Mouse (Mus musculus): Measurements from ENCODE around the gene Egfl6.

DNA sequence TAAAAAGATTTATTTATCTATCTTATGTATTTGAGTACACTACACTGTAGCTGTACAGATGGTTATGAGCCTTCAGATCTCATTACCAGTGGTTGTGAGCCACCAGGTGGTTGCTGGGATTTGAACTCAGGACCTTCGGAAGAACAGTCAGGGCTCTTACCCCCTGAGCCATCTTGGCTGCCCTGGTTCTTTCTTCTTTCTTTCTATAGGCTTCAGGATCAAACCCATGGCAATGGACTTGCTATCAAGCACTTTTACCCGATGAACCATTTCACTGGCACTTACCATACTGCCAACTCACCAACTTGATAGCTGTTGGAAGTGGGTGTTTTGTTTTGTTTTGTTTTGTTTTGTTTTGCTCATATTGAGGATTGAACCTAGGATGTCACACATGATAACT is 90.5 kb downstream of the Egfl6 start:
- TF ChIP-seq POLR2A (IDR thresholded peaks at IDR 0.05; ENCODE audit: insufficient read depth, low read length) (no peak), CTCF (IDR thresholded peaks at IDR 0.05; ENCODE audit: low read depth, low read length) (no peak), EP300 (IDR thresholded peaks at IDR 0.05; ENCODE audit: insufficient read depth, low read depth, low read length) (no peak)

Data from ES-Bruce4 (cell line).